Mouse (Mus musculus): ENCODE data around the gene Scn5a. TPM values are rescaled to one million over a fixed set of nuclear protein-coding genes. Genes with fewer than 3 reads are reported as not detected.

Gene Scn5a
- total and polyA plus RNA-seq, 2 experiments from 2014 or later: 0.77 to 8.2 TPM

DNA sequence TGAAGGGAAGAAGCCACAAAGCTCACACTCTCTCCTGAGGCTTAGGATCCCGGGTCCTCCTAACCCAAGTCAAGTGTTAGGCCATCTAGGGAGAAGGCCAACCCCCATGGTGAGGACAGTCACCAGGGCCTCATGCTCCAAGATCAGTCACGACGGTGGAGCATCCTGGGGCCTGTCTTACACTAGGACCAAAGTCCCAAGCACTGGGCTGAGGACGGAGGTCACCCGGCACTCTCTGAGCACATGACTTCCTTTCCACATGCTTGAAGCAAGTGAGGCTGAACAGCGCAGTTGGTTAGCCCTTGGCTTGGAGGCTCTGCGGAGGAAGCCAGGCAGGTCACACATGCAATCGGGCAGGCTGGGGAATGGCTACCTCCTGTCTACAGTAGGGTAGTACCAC lies 63.8 kb downstream of the Scn5a start:
- no peaks in the 10 kb centered on the region for H3K9me3 ChIP-seq (ENCODE audit: low read length)
- H3K4me2 ChIP-seq (ENCODE audit: low read depth): no peak overlapping the region
- DNase-seq (no peak), ATAC-seq (no peak)
- H3K4me3 ChIP-seq (ENCODE audit: low read depth, low read length): no peak overlapping the region
- no peak overlapping the region for H3K9ac ChIP-seq
- WGBS: 87% methylated on average over 8 of the region's 8 CpGs
- no peaks in the 10 kb centered on the region for H3K36me3 ChIP-seq (ENCODE audit: insufficient read depth)
- TF ChIP-seq CTCF (IDR thresholded peaks at IDR 0.05; ENCODE audit: low read depth): no peak
- peaks cover 3% of the 10 kb centered on the region; the same call in 1 of the 2 replicates for H3K27me3 ChIP-seq (ENCODE audit: insufficient read depth, low read length)
- 0 out of 2 replicates have a peak, but pooled peaks cover 6% of the 10 kb centered on the region for H3K4me1 ChIP-seq (ENCODE audit: insufficient read depth)
- no peak overlapping the region for H3K27ac ChIP-seq (ENCODE audit: low read depth, low read length)

- 87% methylated on average over 8 of the region's 8 CpGs for WGBS
- ATAC-seq: no peak
- peaks cover 3% of the 10 kb centered on the region; the same call in 1 of the 2 replicates for H3K27me3 ChIP-seq (ENCODE audit: insufficient read depth, low read length)
- no peak overlapping the region for H3K27ac ChIP-seq (ENCODE audit: low read depth, low read length)
- 0 out of 2 replicates have a peak, but pooled peaks cover 6% of the 10 kb centered on the region for H3K4me1 ChIP-seq (ENCODE audit: insufficient read depth)
- no peak overlapping the region for H3K4me2 ChIP-seq (ENCODE audit: low read depth)
- no peaks in the 10 kb centered on the region for H3K9me3 ChIP-seq (ENCODE audit: low read length)
- no peak overlapping the region for H3K4me3 ChIP-seq (ENCODE audit: low read depth, low read length)
- no peak for TF ChIP-seq CTCF (IDR thresholded peaks at IDR 0.05; ENCODE audit: low read depth)
- no peak for DNase-seq
- H3K36me3 ChIP-seq (ENCODE audit: insufficient read depth): no peaks in the 10 kb centered on the region
- H3K9ac ChIP-seq: no peak overlapping the region
Measured at GRCm38 (mm10) chr9:119513816-119514215, 65.0 kb downstream of the Scn5a start.

- Histone ChIP-seq H3K4me1 (ENCODE audit: insufficient read depth) (0 out of 2 replicates have a peak, but pooled peaks cover 6% of the 10 kb centered on the region), H3K4me2 (ENCODE audit: low read depth) (no peak overlapping the region), H3K9ac (no peak overlapping the region), H3K4me3 (ENCODE audit: low read depth, low read length) (no peak overlapping the region), H3K27me3 (ENCODE audit: insufficient read depth, low read length) (peaks cover 3% of the 10 kb centered on the region; the same call in 1 of the 2 replicates), H3K36me3 (ENCODE audit: insufficient read depth) (no peaks in the 10 kb centered on the region), H3K27ac (ENCODE audit: low read depth, low read length) (no peak overlapping the region), H3K9me3 (ENCODE audit: low read length) (no peaks in the 10 kb centered on the region)
- DNase-seq (no peak), ATAC-seq (no peak)
- 91% methylated on average over 9 of the region's 9 CpGs for WGBS
- TF ChIP-seq CTCF (IDR thresholded peaks at IDR 0.05; ENCODE audit: low read depth): no peak
Measured at GRCm38 (mm10) chr9:119512993-119513392, 65.8 kb downstream of the Scn5a start.

DNA sequence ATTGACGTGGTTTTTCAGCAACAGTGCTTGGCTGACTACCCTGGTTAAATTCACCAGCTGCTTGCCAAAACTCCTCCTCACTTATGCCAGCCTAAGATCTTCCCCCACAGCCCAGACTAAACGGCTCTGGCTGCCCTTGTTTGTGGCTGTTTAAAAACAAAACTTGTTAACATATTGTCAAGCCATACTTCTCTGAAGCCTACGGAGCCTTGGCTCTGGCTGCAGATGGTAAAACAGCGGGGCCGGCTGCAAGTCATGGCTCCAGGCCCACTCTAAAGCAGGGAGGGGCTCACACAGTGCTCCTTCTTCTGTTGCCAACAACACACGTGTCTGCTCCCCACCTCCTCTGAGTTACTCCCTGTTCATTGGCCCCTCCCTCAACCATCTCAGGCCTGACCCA lies 67.9 kb downstream of the Scn5a start:
- WGBS: 31% methylated on average over 6 of the region's 6 CpGs
- Histone ChIP-seq H3K27ac (ENCODE audit: low read depth, low read length) (no peak overlapping the region), H3K4me2 (ENCODE audit: low read depth) (no peak overlapping the region), H3K27me3 (ENCODE audit: insufficient read depth, low read length) (0 out of 2 replicates have a peak, but pooled peaks cover 3% of the 10 kb centered on the region), H3K9ac (no peak overlapping the region), H3K9me3 (ENCODE audit: low read length) (no peaks in the 10 kb centered on the region), H3K36me3 (ENCODE audit: insufficient read depth) (no peaks in the 10 kb centered on the region), H3K4me1 (ENCODE audit: insufficient read depth) (no peaks in the 10 kb centered on the region), H3K4me3 (ENCODE audit: low read depth, low read length) (no peak overlapping the region)
- DNase-seq (peak; percentile 86), ATAC-seq (peak; percentile 96)
- no peak for TF ChIP-seq CTCF (IDR thresholded peaks at IDR 0.05; ENCODE audit: low read depth)

DNA sequence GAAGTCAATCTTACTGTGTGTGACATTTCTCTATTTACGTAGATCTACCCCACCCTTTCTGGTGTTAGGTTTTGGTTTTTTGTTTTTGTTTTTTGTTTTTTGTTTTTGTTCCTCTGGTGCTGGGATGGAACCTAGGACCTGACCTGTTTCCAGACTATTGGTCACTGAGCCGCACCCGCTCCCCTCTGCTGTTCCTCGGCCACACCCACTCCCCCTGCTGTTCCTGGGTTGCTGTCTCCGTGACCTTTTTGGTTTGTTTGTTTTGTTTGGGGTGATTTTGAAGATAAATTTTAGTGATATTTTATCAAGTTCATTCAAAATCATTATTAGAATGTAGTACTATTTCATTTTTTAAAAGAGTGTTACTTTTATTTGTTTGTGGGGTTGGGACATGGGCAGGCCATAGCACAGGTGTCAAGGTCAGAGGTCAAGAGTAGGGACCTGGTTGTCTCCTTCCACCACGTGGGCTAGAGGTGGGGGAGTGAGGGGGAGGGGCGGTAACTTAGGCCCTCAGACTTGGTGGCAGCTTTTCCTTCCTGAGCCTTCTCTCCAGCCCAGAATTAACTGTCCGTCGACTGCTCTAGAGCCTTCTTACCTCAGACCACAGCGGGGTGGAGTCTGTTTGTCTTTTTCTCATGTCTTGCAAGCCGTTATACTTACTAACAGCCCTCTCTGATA lies 73.7 kb downstream of the Scn5a start:
- Histone ChIP-seq H3K9me3 (ENCODE audit: low read length) (no peaks in the 10 kb centered on the region), H3K4me1 (ENCODE audit: insufficient read depth) (no peaks in the 10 kb centered on the region), H3K9ac (no peak overlapping the region), H3K27me3 (ENCODE audit: insufficient read depth, low read length) (no peaks in the 10 kb centered on the region), H3K4me3 (ENCODE audit: low read depth, low read length) (no peak overlapping the region), H3K36me3 (ENCODE audit: insufficient read depth) (no peaks in the 10 kb centered on the region), H3K4me2 (ENCODE audit: low read depth) (no peak overlapping the region), H3K27ac (ENCODE audit: low read depth, low read length) (no peak overlapping the region)
- DNase-seq: no peak
- no peak for ATAC-seq
- no peak for TF ChIP-seq CTCF (IDR thresholded peaks at IDR 0.05; ENCODE audit: low read depth)
- WGBS: 75% methylated on average over 11 of the region's 11 CpGs

DNA sequence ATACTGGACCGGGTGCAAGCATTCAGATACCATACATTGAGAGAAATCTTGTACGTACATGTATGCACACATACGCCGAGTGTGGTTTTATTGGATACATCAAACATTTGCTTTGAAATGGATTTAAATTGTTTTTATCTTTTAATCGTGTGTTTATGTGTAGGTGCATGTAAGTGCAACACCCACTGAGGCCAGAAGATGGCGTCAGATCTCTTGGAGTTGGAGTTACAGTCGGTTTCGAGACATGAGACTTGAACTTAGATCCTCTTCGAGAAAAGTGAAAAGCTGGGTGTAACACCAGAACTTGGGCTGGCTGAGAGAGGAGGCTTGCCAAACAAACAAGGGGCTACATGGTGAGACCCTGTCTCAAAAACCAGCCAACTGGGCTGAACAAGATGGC lies 75.2 kb downstream of the Scn5a start:
- H3K9ac ChIP-seq: no peak overlapping the region
- 92% methylated on average over 9 of the region's 9 CpGs for WGBS
- no peak overlapping the region for H3K4me2 ChIP-seq (ENCODE audit: low read depth)
- ATAC-seq (no peak), DNase-seq (no peak)
- H3K36me3 ChIP-seq (ENCODE audit: insufficient read depth): no peaks in the 10 kb centered on the region
- no peaks in the 10 kb centered on the region for H3K9me3 ChIP-seq (ENCODE audit: low read length)
- TF ChIP-seq CTCF (IDR thresholded peaks at IDR 0.05; ENCODE audit: low read depth): no peak
- no peaks in the 10 kb centered on the region for H3K27me3 ChIP-seq (ENCODE audit: insufficient read depth, low read length)
- no peak overlapping the region for H3K4me3 ChIP-seq (ENCODE audit: low read depth, low read length)
- H3K27ac ChIP-seq (ENCODE audit: low read depth, low read length): no peak overlapping the region
- no peaks in the 10 kb centered on the region for H3K4me1 ChIP-seq (ENCODE audit: insufficient read depth)

GRCm38 (mm10) chr9:119498885-119499284 lies 79.9 kb downstream of the Scn5a start:
- Histone ChIP-seq H3K27ac (ENCODE audit: low read depth, low read length) (no peak overlapping the region), H3K27me3 (ENCODE audit: insufficient read depth, low read length) (no peaks in the 10 kb centered on the region), H3K9ac (no peak overlapping the region), H3K4me3 (ENCODE audit: low read depth, low read length) (no peak overlapping the region), H3K36me3 (ENCODE audit: insufficient read depth) (no peaks in the 10 kb centered on the region), H3K4me2 (ENCODE audit: low read depth) (no peak overlapping the region), H3K9me3 (ENCODE audit: low read length) (no peaks in the 10 kb centered on the region), H3K4me1 (ENCODE audit: insufficient read depth) (no peaks in the 10 kb centered on the region)
- ATAC-seq (no peak), DNase-seq (no peak)
- no peak for TF ChIP-seq CTCF (IDR thresholded peaks at IDR 0.05; ENCODE audit: low read depth)
- 95% methylated on average over 7 of the region's 7 CpGs for WGBS

Data from forebrain, postnatal 0 days (tissue).